9 mouse cellular contexts compared by ENCODE assay signal in the genomic region with DNA sequence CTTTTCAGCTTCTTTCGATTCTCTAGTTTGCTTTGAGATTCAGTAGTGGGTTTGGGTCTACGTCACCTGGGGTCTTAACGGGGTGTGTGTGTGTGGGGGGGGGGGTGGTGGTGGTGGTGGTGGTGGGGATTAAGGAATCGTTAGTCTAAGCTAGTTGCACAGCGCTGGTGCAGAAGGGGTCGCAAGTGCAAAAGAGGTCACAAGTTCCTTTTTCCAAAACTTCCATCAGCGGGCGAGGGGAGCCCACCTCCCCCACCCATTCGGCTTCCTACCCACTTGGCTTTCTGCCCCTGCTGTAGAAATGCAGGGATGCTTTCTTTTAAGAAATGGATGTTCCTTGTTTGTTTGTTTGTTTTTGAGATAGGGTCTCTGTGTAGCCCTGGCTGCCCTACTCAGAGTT. TPM values are rescaled to one million over a fixed set of nuclear protein-coding genes. Genes with fewer than 3 reads are reported as not detected.
DNase-seq lines count a peak whose midpoint lies in the region; ATAC-seq and TF ChIP-seq lines count a peak whose summit lies in the region.
"Had no signal": no experiment of that assay in that cellular context is flagged by ENCODE, and none has a peak within 500 bp of the region (broad histone marks: within the 10 kb centered on the region; RNA-seq: fewer than 3 reads in every experiment).

No protein-coding gene starts in this region.

- TF ChIP-seq CTCF in gastrocnemius, adult 2 months (IDR thresholded peaks at IDR 0.05), result no peak
- no peak for TF ChIP-seq CTCF in C2C12 (IDR thresholded peaks at IDR 0.05; ENCODE audit: control insufficient read depth, insufficient read depth, insufficient read length)

- 0 out of 2 replicates have a peak, but pooled peaks have one; percentile 3 for ATAC-seq in forebrain, embryonic 12.5 days (ENCODE audit: low FRiP score)
- ATAC-seq in liver, embryonic 16.5 days (ENCODE audit: low read depth), result no peak

- no peak overlapping the region for H3K27ac ChIP-seq in gastrocnemius, adult 2 months
- no peak overlapping the region for H3K27ac ChIP-seq in forebrain, embryonic 12.5 days
- no peak overlapping the region for H3K27ac ChIP-seq in liver, embryonic 16.5 days (ENCODE audit: low read length)

- WGBS in forebrain, embryonic 12.5 days, result under 1% methylated on average over 9 of the region's 9 CpGs
- 0% methylated on average over 9 of the region's 9 CpGs for WGBS in liver, embryonic 16.5 days (ENCODE audit: insufficient replicate concordance)

- no peaks in the 10 kb centered on the region for H3K79me3 ChIP-seq in C2C12 (ENCODE audit: low read depth)

- H3K9ac ChIP-seq in forebrain, embryonic 12.5 days, result peak overlapping the region; percentile 59
- H3K9ac ChIP-seq in liver, embryonic 16.5 days (ENCODE audit: low read depth, low read length), result peak overlapping the region; percentile 55

- no peaks in the 10 kb centered on the region for H3K79me2 ChIP-seq in C2C12 (ENCODE audit: control insufficient read depth, insufficient read depth)

- no peaks in the 10 kb centered on the region for H3K27me3 ChIP-seq in C2C12 (ENCODE audit: control insufficient read depth, insufficient read depth, insufficient read length)
- H3K27me3 ChIP-seq in forebrain, embryonic 12.5 days, result peaks cover 18% of the 10 kb centered on the region
- no peaks in the 10 kb centered on the region for H3K27me3 ChIP-seq in liver, embryonic 16.5 days (ENCODE audit: control insufficient read depth, insufficient read depth, low read depth, low read length)

- H3ac ChIP-seq in C2C12 (ENCODE audit: control insufficient read depth, insufficient read length, low read depth), result no peak overlapping the region

- intact Hi-C loops in gastrocnemius, adult 2 months (cut with DNase I), result loop anchor here (5.0 kb wide), 3 partner anchors 44 to 74 kb away; no protein-coding TSS in a partner anchor

- no peak for DNase-seq in gastrocnemius, adult 2 months
- no peak for DNase-seq in gastrocnemius, postnatal 10 days
- DNase-seq in urinary bladder, postnatal 4 days (ENCODE audit: low spot score in 2 of 2), result no peak
- DNase-seq in spleen, adult 18-20 months, result no peak
- no peak for DNase-seq in right cerebral cortex, postnatal 14 days
- DNase-seq: gastrocnemius, postnatal 25 days had no signal

- H3K4me1 ChIP-seq in forebrain, embryonic 12.5 days, result peaks cover 9% of the 10 kb centered on the region
- H3K4me1 ChIP-seq in liver, embryonic 16.5 days (ENCODE audit: control insufficient read depth, low read depth, low read length), result peaks cover 6% of the 10 kb centered on the region

- H3K4me2 ChIP-seq in forebrain, embryonic 12.5 days, result peak overlapping the region; percentile 55
- H3K4me2 ChIP-seq in liver, embryonic 16.5 days (ENCODE audit: low read depth, low read length), result peak overlapping the region; percentile 76

- peak overlapping the region; percentile 78 for H3K4me3 ChIP-seq in gastrocnemius, adult 2 months
- H3K4me3 ChIP-seq in C2C12 (ENCODE audit: insufficient read depth, poor library complexity, severe bottlenecking), result peak overlapping the region; percentile 44
- peak overlapping the region; percentile 57 for H3K4me3 ChIP-seq in forebrain, embryonic 12.5 days (replicated peaks)
- peak overlapping the region; percentile 68 for H3K4me3 ChIP-seq in liver, embryonic 16.5 days (ENCODE audit: low read depth, low read length)

- no peaks in the 10 kb centered on the region for H3K9me3 ChIP-seq in forebrain, embryonic 12.5 days
- H3K9me3 ChIP-seq in liver, embryonic 16.5 days (replicated peaks; ENCODE audit: control insufficient read depth, low read length), result no peaks in the 10 kb centered on the region

- H3K36me3 ChIP-seq in C2C12 (ENCODE audit: control insufficient read depth, insufficient read depth), result no peaks in the 10 kb centered on the region
- no peaks in the 10 kb centered on the region for H3K36me3 ChIP-seq in forebrain, embryonic 12.5 days (replicated peaks)
- H3K36me3 ChIP-seq in liver, embryonic 16.5 days (ENCODE audit: control insufficient read depth, insufficient read depth), result no peaks in the 10 kb centered on the region

TF ChIP-seq in C2C12, 6 proteins besides CTCF, POLR2A, EP300 and RAD21:
- TF ChIP-seq MYOD1 (IDR thresholded peaks at IDR 0.05; ENCODE audit: control insufficient read depth, insufficient read length, low read depth), result no peak
- no peak for TF ChIP-seq FOSL1 (IDR thresholded peaks at IDR 0.05; ENCODE audit: insufficient read depth, low read length, poor library complexity, severe bottlenecking)
- TF ChIP-seq USF1 (IDR thresholded peaks at IDR 0.05; ENCODE audit: low read depth), result no peak
- TF ChIP-seq CEBPB (IDR thresholded peaks at IDR 0.05; ENCODE audit: low read depth), result no peak
- no peak for TF ChIP-seq MYOG (IDR thresholded peaks at IDR 0.05; ENCODE audit: control insufficient read depth, extremely low read depth, insufficient read length)
- no peak for TF ChIP-seq MAX (IDR thresholded peaks at IDR 0.05)

RNA-seq across cellular contexts. Expression of gene Gpx5, which starts 16.0 kb away (rescaled TPM):
- total RNA-seq in gastrocnemius, adult 2 months (2021), result not detected
- not detected for total RNA-seq in gastrocnemius, postnatal 10 days (2021)
- polyA plus RNA-seq in C2C12 (2012; fragmentation: generic; extraction: Trizol), result not detected
- polyA plus RNA-seq in forebrain, embryonic 12.5 days (2016; fragmentation: Nextera tagmentation; extraction: Ambion mirVana), result not detected in 2 replicates
- polyA plus RNA-seq in liver, embryonic 16.5 days (2015; fragmentation: Nextera tagmentation; extraction: Ambion mirVana), result not detected in 2 replicates
- total RNA-seq: gastrocnemius, postnatal 25 days had no signal

RNA-seq across cellular contexts. Expression of gene Gpx6, which starts 35.4 kb away (rescaled TPM):
- total RNA-seq in gastrocnemius, adult 2 months (2021), result not detected
- not detected for total RNA-seq in gastrocnemius, postnatal 10 days (2021)
- not detected for polyA plus RNA-seq in C2C12 (2012; fragmentation: generic; extraction: Trizol)
- polyA plus RNA-seq in forebrain, embryonic 12.5 days (2016; fragmentation: Nextera tagmentation; extraction: Ambion mirVana), result not detected in 2 replicates
- not detected in 2 replicates for polyA plus RNA-seq in liver, embryonic 16.5 days (2015; fragmentation: Nextera tagmentation; extraction: Ambion mirVana)
- total RNA-seq: gastrocnemius, postnatal 25 days had no signal
